Mouse (Mus musculus) myocyte (in vitro differentiated cells): ENCODE results near the gene Hps5. TPM values are rescaled to one million over a fixed set of nuclear protein-coding genes. Genes with fewer than 3 reads are reported as not detected.
"Not testable (repeated sequence)": the region's sequence is repeated elsewhere in the genome, so short reads cannot be mapped to it uniquely, and the experiment has no call there.

Source experiments
- H3K27me3 ChIP-seq: one replicate; pipeline ENCODE4 v1.6.1; 2011; ENCODE audit not compliant: control insufficient read depth, insufficient read depth, insufficient read length
- H3K36me3 ChIP-seq: one replicate; pipeline ENCODE4 v1.6.1; 2011; ENCODE audit not compliant: control insufficient read depth, insufficient read depth
- H3K4me2 ChIP-seq: one replicate; pipeline ENCODE4 v1.6.1; 2011; ENCODE audit warnings: low read depth, control low read depth
- H3K4me3 ChIP-seq: one replicate; pipeline ENCODE4 v1.5.1; 2011; ENCODE audit warnings: mild to moderate bottlenecking, control low read depth, moderate library complexity
- H3K79me2 ChIP-seq: one replicate; pipeline ENCODE4 v1.6.1; 2011; ENCODE audit not compliant: control insufficient read depth, insufficient read depth
- H3ac ChIP-seq: one replicate; pipeline ENCODE4 v1.6.1; 2011; ENCODE audit not compliant: control insufficient read depth, insufficient read length
- CEBPB ChIP-seq: IDR thresholded peaks from 2 replicates; pipeline ENCODE4 v1.6.1; 2011; ENCODE audit warnings: mild to moderate bottlenecking, moderate library complexity; ENCODE audit not compliant: poor library complexity, insufficient read depth, severe bottlenecking
- E2F4 ChIP-seq: IDR thresholded peaks from one replicate; pipeline ENCODE4 v1.6.1; 2011; ENCODE audit warnings: mild to moderate bottlenecking, control low read depth, moderate library complexity; ENCODE audit not compliant: insufficient read depth
- MAX ChIP-seq: IDR thresholded peaks from one replicate; pipeline ENCODE4 v1.6.1; 2011; ENCODE audit warnings: low read depth, mild to moderate bottlenecking, control low read depth
- MYOD1 ChIP-seq, 3 experiments: IDR thresholded peaks; one replicate each; pipeline ENCODE4 v1.6.1; 2011; ENCODE audit warnings: control low read depth in 2 of 3, low read depth in 2 of 3, mild to moderate bottlenecking in 2 of 3, moderate library complexity in 1 of 3; ENCODE audit not compliant: insufficient read length in 2 of 3, control insufficient read depth in 1 of 3
- MYOG ChIP-seq, 3 experiments: IDR thresholded peaks; one replicate each; pipeline ENCODE4 v1.6.1; 2011; ENCODE audit warnings: control low read depth in 2 of 3, low read depth in 2 of 3, mild to moderate bottlenecking in 2 of 3; ENCODE audit not compliant: insufficient read length in 2 of 3, control insufficient read depth in 1 of 3, insufficient read depth in 1 of 3
- POLR2A ChIP-seq: IDR thresholded peaks from one replicate; pipeline ENCODE4 v1.6.1; 2011; ENCODE audit warnings: low read depth, mild to moderate bottlenecking, control low read depth, moderate library complexity; ENCODE audit not compliant: insufficient read length
- POLR2AphosphoS2 ChIP-seq: IDR thresholded peaks from one replicate; pipeline ENCODE4 v1.6.1; 2011; ENCODE audit warnings: low read depth, control low read depth; ENCODE audit not compliant: insufficient read length
- REST ChIP-seq: IDR thresholded peaks from one replicate; pipeline ENCODE4 v1.6.1; 2011; ENCODE audit warnings: mild to moderate bottlenecking, control low read depth, moderate library complexity; ENCODE audit not compliant: insufficient read depth, insufficient read length
- SRF ChIP-seq: IDR thresholded peaks from one replicate; pipeline ENCODE4 v1.6.1; 2011; ENCODE audit warnings: low read depth; ENCODE audit not compliant: control insufficient read depth, insufficient read length
- TCF12 ChIP-seq: IDR thresholded peaks from one replicate; pipeline ENCODE4 v1.6.1; 2011; ENCODE audit warnings: mild to moderate bottlenecking, control low read depth; ENCODE audit not compliant: poor library complexity, insufficient read depth, severe bottlenecking
- TCF3 ChIP-seq: IDR thresholded peaks from one replicate; pipeline ENCODE4 v1.6.1; 2011; ENCODE audit warnings: low read depth, control low read depth; ENCODE audit not compliant: insufficient read length
- USF1 ChIP-seq: IDR thresholded peaks from one replicate; pipeline ENCODE4 v1.6.1; 2011; ENCODE audit warnings: low read depth, mild to moderate bottlenecking, control low read depth, moderate library complexity
- polyA plus RNA-seq: library from polyadenylated mRNA; unstranded; fragments of >200 nt; fragmentation: generic; extraction: Trizol; gene quantifications from one replicate; pipeline ENCODE4 v1.2.1, GENCODE M21; 2012; ENCODE audit warnings: missing spikeins

Hps5 gene
- polyA plus RNA-seq, 1 experiment = 7.9 TPM

GRCm38 (mm10) chr7:46829911-46830310 is 34.0 kb upstream of the Hps5 start:
- H3K4me2 ChIP-seq = no peak overlapping the region
- H3K4me3 ChIP-seq = no peak overlapping the region
- no peak for TF ChIP-seq TCF12
- TF ChIP-seq MYOG (IDR thresholded peaks at IDR 0.05; ENCODE audit: control insufficient read depth in 1 of 3, insufficient read depth in 1 of 3, insufficient read length in 2 of 3, low read depth in 2 of 3) = no peak
- TF ChIP-seq MYOD1 (IDR thresholded peaks at IDR 0.05; ENCODE audit: control insufficient read depth in 1 of 3, insufficient read length in 2 of 3, low read depth in 2 of 3) = no peak
- TF ChIP-seq TCF3 = no peak
- TF ChIP-seq SRF = no peak
- TF ChIP-seq POLR2AphosphoS2 = no peak
- no peaks in the 10 kb centered on the region for H3K27me3 ChIP-seq
- no peaks in the 10 kb centered on the region for H3K36me3 ChIP-seq
- no peak overlapping the region for H3ac ChIP-seq
- no peaks in the 10 kb centered on the region for H3K79me2 ChIP-seq

GRCm38 (mm10) chr7:46827803-46828184 is 31.9 kb upstream of the Hps5 start:
- Histone ChIP-seq H3K4me2 (no peak overlapping the region), H3ac (no peak overlapping the region), H3K4me3 (no peak overlapping the region), H3K27me3 (no peaks in the 10 kb centered on the region), H3K79me2 (no peaks in the 10 kb centered on the region), H3K36me3 (no peaks in the 10 kb centered on the region)
- TF ChIP-seq MYOD1 (IDR thresholded peaks at IDR 0.05; ENCODE audit: control insufficient read depth in 1 of 3, insufficient read length in 2 of 3, low read depth in 2 of 3) (no peak), MAX (no peak), E2F4 (no peak), POLR2AphosphoS2 (no peak), TCF12 (no peak), MYOG (IDR thresholded peaks at IDR 0.05; ENCODE audit: control insufficient read depth in 1 of 3, insufficient read depth in 1 of 3, insufficient read length in 2 of 3, low read depth in 2 of 3) (no peak), USF1 (no peak), SRF (no peak), REST (no peak), POLR2A (no peak), TCF3 (no peak), CEBPB (no peak)

GRCm38 (mm10) chr7:46827046-46827802 is 31.4 kb upstream of the Hps5 start:
- no peaks in the 10 kb centered on the region for H3K79me2 ChIP-seq
- TF ChIP-seq USF1 (no peak), REST (no peak), POLR2A (no peak), SRF (no peak), TCF3 (no peak), MYOG (IDR thresholded peaks at IDR 0.05; ENCODE audit: control insufficient read depth in 1 of 3, insufficient read depth in 1 of 3, insufficient read length in 2 of 3, low read depth in 2 of 3) (no peak), TCF12 (no peak)
- no peak overlapping the region for H3ac ChIP-seq
- no peak overlapping the region for H3K4me2 ChIP-seq
- H3K36me3 ChIP-seq = peaks cover 4% of the 10 kb centered on the region
- H3K27me3 ChIP-seq = no peaks in the 10 kb centered on the region
- H3K4me3 ChIP-seq = no peak overlapping the region

- H3ac ChIP-seq, H3K27me3 ChIP-seq, H3K79me2 ChIP-seq, H3K4me3 ChIP-seq, H3K4me2 ChIP-seq: not testable (repeated sequence)
- H3K36me3 ChIP-seq = peaks cover 44% of the 10 kb centered on the region
Observed at GRCm38 (mm10) chr7:46820876-46821632, 25.2 kb upstream of the Hps5 start.

- no peak for TF ChIP-seq TCF12
- TF ChIP-seq REST = no peak
- no peak for TF ChIP-seq MAX
- TF ChIP-seq SRF = no peak
- TF ChIP-seq E2F4 = no peak
- TF ChIP-seq MYOG (IDR thresholded peaks at IDR 0.05; ENCODE audit: control insufficient read depth in 1 of 3, insufficient read depth in 1 of 3, insufficient read length in 2 of 3, low read depth in 2 of 3) = no peak
- no peak overlapping the region for H3ac ChIP-seq
- no peaks in the 10 kb centered on the region for H3K27me3 ChIP-seq
- no peak overlapping the region for H3K4me3 ChIP-seq
- no peaks in the 10 kb centered on the region for H3K79me2 ChIP-seq
- no peak overlapping the region for H3K4me2 ChIP-seq
- peaks cover 72% of the 10 kb centered on the region for H3K36me3 ChIP-seq
Observed at GRCm38 (mm10) chr7:46814012-46814411, 18.1 kb upstream of the Hps5 start.
